Mouse (Mus musculus) E14TG2a.4 (cell line): Measurements from ENCODE around the gene Hbb-y.

Source experiments
- H3K27me3 ChIP-seq: 2 replicates; pipeline ENCODE4 v1.6.1; 2014; ENCODE audit warnings: low read length, control low read depth; ENCODE audit not compliant: insufficient read depth
- H3K36me3 ChIP-seq: 2 replicates; pipeline ENCODE4 v1.6.1; 2014; ENCODE audit warnings: low read length, control low read depth; ENCODE audit not compliant: insufficient read depth
- H3K4me1 ChIP-seq: replicated peaks from 2 replicates; pipeline ENCODE4 v1.6.1; 2014; ENCODE audit warnings: low read depth, low read length, control low read depth
- H3K4me3 ChIP-seq: replicated peaks from 2 replicates; pipeline ENCODE4 v1.5.1; 2014; ENCODE audit warnings: mild to moderate bottlenecking, low read length
- H3K9me3 ChIP-seq: 2 replicates; pipeline ENCODE4 v1.6.1; 2014; ENCODE audit warnings: low read length, control low read depth
- CTCF ChIP-seq: conservative IDR thresholded peaks from 2 replicates; pipeline ENCODE4 v1.5.1; 2014; ENCODE audit warnings: low read length
- NANOG ChIP-seq: IDR thresholded peaks from 2 replicates; pipeline ENCODE4 v1.6.1; 2014; ENCODE audit warnings: borderline replicate concordance, low read length, mixed read lengths
- POU5F1 ChIP-seq: IDR thresholded peaks from 2 replicates; pipeline ENCODE4 v1.6.1; 2014; ENCODE audit warnings: low read length, borderline replicate concordance

Hbb-y gene

DNA sequence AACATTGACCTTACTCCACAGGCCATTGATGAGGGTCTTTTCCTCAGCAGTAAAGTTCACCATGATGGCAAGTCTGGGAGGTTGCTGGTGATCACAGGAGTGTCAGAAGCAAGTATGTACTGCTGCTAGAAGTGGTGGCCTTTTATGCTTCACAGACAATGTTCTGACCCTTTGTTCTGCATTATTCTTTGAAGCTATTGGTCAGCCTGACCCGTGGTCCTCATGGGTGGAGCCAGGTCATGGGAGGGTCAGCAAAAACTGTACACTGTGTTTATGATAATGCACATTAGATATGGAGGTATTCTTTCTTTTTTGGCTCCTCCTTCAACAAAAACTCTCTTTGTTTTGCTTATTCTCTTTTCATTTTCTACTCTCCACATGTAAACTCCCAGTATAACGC lies at the start of gene Hbb-y:
Gene Hbb-y (minus strand): TSS at position 127 of the 400 bp plus-strand sequence.
- Histone ChIP-seq H3K27me3 (no peaks in the 10 kb centered on the region), H3K9me3 (no peaks in the 10 kb centered on the region), H3K4me3 (no peak within 1 kb of the TSS), H3K4me1 (no peaks in the 10 kb centered on the region), H3K36me3 (no peaks in the 10 kb centered on the region)
- TF ChIP-seq NANOG (no peak), POU5F1 (no peak), CTCF (no peak)

DNA sequence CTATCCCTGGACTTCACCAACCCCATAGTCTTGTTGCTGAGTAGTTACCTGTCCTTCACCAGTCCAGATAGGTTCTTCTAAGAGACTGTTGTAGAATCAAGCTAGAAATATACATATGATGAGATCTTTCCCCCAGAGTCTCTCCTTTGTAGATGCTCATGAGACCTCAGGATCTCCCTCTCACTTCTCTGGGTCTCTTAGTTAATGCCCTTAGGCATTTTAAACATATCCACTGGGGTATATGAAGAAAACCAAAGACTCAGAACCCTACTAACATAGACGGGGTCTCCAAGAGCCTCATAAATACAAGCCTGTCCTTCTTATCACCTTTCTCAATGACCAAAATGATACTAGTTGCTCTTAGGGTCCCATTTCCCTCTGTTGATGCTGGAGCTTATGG lies 41.4 kb upstream of the Hbb-y start, which contains the start of gene Olfr64:
Gene Olfr64 (minus strand): TSS at position 101 of the 400 bp plus-strand sequence.
- Histone ChIP-seq H3K27me3 (no peaks in the 10 kb centered on the region), H3K36me3 (no peaks in the 10 kb centered on the region), H3K9me3 (no peaks in the 10 kb centered on the region), H3K4me1 (no peaks in the 10 kb centered on the region), H3K4me3 (no peak within 1 kb of the TSS)
- TF ChIP-seq CTCF (no peak), POU5F1 (no peak), NANOG (no peak)

DNA sequence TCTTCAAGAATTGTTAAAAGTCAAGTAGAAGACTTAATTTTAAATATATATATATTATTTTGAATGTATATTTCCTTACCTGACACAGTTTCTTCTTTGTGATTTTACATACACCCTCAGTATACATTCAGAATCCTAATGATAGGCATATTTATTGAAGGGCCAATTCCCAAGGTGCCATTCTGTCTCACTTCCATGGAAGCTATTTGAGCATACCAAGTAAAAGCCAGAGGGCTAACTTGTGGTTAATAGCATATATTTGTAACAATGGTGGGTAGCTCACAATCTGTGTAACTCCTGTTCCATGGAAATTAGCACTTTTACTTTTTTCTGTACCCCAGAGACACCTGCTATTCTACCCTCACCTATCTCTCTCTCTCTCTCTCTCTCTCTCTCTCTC lies 33.1 kb upstream of the Hbb-y start, which contains the start of gene Olfr66:
Gene Olfr66 (minus strand): TSS at position 101 of the 400 bp plus-strand sequence.
- H3K4me3 ChIP-seq, result no peak within 1 kb of the TSS
- no peaks in the 10 kb centered on the region for H3K27me3 ChIP-seq
- TF ChIP-seq POU5F1 (no peak), CTCF (no peak), NANOG (no peak)
- H3K4me1 ChIP-seq, result no peaks in the 10 kb centered on the region
- H3K9me3 ChIP-seq, result 0 out of 2 replicates have a peak, but pooled peaks cover 6% of the 10 kb centered on the region
- H3K36me3 ChIP-seq, result no peaks in the 10 kb centered on the region

DNA sequence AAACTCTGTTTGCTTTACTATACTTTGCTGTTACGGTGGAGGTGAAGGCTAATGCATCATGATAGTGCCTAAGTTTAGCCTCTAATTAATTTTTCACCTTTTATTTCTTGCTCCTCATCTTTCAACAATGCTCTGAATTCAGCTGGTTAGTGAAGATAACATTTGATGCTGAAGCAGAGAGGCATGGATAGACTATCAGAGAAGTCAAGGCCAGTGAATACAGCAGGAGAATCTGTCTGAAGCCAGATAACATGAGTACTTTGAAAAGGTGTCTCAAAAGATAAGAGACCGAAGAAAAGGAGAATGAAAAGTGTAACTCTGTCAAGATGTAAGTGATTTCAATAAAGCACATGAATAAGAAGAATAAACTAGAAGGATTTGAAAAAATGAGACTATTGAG lies 24.1 kb upstream of the Hbb-y start:
- Histone ChIP-seq H3K36me3 (no peaks in the 10 kb centered on the region), H3K4me1 (no peaks in the 10 kb centered on the region), H3K9me3 (0 out of 2 replicates have a peak, but pooled peaks cover 6% of the 10 kb centered on the region), H3K27me3 (no peaks in the 10 kb centered on the region), H3K4me3 (no peak overlapping the region)
- no peak for TF ChIP-seq NANOG
- no peak for TF ChIP-seq POU5F1
- no peak for TF ChIP-seq CTCF

DNA sequence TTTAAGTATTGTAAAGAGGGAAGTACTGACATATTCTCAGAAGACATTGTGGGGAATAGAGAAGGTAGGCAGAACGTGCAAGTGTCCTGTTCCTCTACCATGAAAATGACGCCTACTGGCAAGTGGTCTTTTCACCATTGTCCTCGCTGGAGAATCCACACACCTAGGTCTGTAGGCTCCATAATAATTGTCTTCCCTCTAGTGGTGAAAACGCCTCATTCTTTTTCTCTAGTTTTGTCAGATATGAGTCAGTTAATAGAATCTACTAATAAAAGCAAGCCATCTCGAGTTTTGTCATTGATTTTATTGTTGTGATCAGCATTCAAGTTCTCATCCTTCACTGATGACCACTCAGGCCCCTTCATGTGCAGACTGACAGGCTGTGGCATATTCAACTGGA lies 21.4 kb upstream of the Hbb-y start:
- Histone ChIP-seq H3K4me1 (no peaks in the 10 kb centered on the region), H3K9me3 (no peaks in the 10 kb centered on the region), H3K36me3 (no peaks in the 10 kb centered on the region), H3K27me3 (no peaks in the 10 kb centered on the region), H3K4me3 (no peak overlapping the region)
- TF ChIP-seq CTCF (no peak), POU5F1 (no peak), NANOG (no peak)

DNA sequence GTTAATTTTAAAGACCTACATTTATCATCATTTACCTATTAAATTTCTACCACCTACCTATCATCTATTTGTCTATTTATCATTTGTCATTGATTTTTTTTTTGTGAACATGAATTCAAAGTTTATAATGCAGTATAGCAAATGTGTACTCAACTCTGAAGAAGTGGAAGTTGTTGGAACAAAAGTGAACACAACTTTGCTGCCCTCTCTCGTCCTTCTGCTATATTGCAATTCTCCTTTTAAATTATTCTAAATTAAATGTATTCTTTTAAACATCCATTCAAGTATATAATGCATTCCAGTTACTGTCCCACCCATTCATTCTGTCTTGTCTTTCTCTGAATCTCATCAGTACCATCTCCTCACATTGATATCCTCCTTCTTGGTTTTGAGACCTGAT lies 20.0 kb upstream of the Hbb-y start:
- TF ChIP-seq POU5F1 (no peak), NANOG (no peak), CTCF (no peak)
- no peaks in the 10 kb centered on the region for H3K4me1 ChIP-seq
- H3K27me3 ChIP-seq, result no peaks in the 10 kb centered on the region
- H3K36me3 ChIP-seq, result no peaks in the 10 kb centered on the region
- H3K4me3 ChIP-seq, result no peak overlapping the region
- H3K9me3 ChIP-seq, result no peaks in the 10 kb centered on the region

DNA sequence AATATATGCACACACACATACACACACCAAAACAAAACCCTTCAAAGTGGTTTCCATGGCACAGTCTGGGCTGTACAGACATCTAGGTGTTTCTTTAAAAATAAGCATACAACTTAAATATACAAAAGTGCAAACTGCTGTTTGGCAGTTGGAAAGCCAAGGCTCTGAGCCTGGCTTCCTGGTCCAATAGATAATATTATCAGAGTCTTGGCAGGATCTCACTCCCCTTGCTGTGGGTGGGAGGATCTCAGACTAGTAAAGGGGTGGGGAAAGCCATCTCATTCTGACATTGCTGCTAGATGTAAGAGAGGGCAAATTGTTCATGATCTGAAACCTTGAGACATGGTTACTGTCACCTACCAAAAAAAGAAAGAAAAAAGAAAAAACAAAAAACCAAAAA lies 17.7 kb upstream of the Hbb-y start:
- TF ChIP-seq CTCF (no peak), NANOG (no peak), POU5F1 (no peak)
- no peaks in the 10 kb centered on the region for H3K27me3 ChIP-seq
- no peak overlapping the region for H3K4me3 ChIP-seq
- H3K36me3 ChIP-seq, result no peaks in the 10 kb centered on the region
- no peaks in the 10 kb centered on the region for H3K9me3 ChIP-seq
- no peaks in the 10 kb centered on the region for H3K4me1 ChIP-seq

DNA sequence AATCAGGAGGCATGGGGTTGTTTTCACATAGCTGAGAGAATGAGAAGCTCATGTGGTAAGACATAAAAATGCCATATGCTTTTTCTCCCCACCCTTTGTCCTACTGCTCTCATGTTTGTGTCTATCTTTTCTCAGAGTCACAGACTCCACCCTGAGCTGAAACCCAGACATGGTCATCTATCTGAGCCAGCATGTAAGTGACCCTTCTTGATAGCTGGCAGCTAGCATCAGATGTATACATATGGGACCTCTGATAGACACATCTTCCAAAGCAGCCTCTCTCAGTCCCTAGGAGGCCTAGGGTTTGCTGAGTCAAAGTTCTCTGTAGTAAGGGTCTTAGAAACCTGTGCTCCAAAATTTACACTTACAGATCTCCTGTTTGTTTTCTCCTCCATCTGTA lies 12.7 kb upstream of the Hbb-y start:
- TF ChIP-seq CTCF (no peak), NANOG (no peak), POU5F1 (no peak)
- Histone ChIP-seq H3K9me3 (no peaks in the 10 kb centered on the region), H3K4me1 (peaks cover 10% of the 10 kb centered on the region)

DNA sequence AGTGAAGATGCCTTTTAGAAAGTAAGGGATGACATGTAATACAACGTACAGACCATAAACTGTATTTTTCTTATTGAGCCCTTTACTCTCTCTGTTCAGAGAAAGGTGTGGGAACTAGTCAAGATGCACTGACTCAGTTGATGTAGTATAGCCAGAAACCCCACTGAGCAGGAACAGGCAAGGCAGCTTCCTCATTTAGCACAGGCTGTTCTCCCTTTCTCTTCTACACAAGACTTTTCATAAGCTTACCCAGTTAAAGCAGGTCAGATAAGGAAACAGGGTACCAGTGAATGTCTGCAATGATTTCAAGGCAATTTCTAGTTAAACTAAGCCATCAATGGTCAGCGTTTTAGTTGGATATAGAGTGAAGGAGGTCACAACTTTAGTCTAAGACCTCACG lies 8.5 kb upstream of the Hbb-y start:
- Histone ChIP-seq H3K4me1 (peaks cover 10% of the 10 kb centered on the region), H3K36me3 (no peaks in the 10 kb centered on the region), H3K9me3 (no peaks in the 10 kb centered on the region), H3K4me3 (no peak overlapping the region), H3K27me3 (no peaks in the 10 kb centered on the region)
- TF ChIP-seq CTCF, result no peak
- no peak for TF ChIP-seq POU5F1
- no peak for TF ChIP-seq NANOG

More for the DNA sequence above, 12.7 kb upstream of the Hbb-y start:
- H3K36me3 ChIP-seq, result no peaks in the 10 kb centered on the region
- no peaks in the 10 kb centered on the region for H3K27me3 ChIP-seq
- no peak overlapping the region for H3K4me3 ChIP-seq
